Mouse (Mus musculus): ENCODE results near the gene Capn8.

Capn8 gene

DNA sequence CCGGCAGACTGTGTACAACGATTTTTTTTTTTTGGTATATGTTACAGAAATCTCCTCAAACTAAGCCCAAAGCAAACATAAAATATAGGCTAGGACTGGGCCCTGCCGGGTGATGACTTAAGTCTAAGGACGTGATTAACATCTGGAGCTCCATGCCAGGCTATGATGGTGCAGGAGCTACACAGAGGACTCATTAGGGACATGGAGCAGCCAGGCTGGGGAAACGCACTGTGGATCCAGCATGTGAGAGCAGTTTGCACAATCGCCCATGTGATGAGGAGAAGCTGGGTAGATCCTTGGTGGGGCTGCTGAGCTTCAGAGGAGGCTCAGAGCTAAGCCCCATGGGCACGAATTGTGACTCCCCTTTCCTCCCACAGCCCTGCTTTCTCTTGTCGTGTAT, 14.0 kb upstream of the Capn8 start:
- DNase-seq (ENCODE audit: low spot score) = no peak

DNA sequence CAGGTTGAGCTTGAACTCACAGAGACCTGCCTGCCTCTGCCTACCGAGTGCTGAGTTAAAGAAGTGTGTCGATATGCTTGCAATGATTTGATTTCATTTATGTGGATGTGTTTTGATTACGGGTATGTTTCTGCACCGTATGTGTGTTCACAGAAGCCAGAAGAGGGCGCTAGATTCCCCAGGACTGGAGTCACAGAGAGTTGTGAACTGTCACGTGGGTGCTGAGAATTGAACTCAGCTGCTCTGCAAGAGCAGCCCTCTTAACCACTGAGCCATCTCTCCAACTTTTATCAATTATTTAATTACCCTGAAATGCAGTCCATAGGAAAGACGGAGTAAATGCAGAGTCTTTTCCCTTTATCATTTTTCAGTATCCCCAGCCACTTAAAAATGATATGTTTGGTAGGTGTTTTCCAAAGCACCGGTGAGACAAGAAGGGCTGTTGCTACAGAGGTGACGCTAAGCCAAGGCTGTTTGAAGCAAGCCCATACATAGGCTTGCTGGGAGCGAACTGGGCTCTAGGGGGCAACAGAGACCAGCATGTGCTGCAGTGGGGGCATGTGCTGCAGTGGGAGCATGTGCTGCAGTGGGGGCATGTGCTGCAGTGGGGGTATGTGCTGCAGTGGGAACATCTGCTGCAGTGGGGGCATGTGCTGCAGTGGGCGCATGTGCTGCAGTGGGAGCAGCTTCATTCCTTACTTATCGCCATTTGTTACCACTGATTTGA, 11.0 kb upstream of the Capn8 start:
- no peak for DNase-seq (ENCODE audit: low spot score)

DNA sequence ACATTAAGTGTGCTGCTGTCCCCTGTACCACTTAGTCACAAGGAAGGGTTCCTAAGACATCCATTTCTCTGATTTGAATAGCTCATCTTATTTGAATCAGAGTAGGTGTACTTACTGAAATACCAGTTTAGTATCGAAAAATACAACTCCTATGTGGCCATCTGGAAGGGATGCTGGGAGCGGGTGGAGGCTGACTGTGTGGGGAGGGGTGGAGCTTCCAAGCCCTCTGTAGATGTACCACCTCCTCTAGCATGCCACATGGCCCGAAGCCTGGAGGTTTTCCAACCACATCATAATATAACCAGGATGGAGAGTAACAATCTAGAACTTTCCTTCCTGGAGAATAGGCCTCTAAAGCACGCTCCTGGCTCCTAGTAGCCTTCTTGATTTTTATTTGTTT, 6.5 kb upstream of the Capn8 start:
- no peak for DNase-seq (ENCODE audit: low spot score)

DNA sequence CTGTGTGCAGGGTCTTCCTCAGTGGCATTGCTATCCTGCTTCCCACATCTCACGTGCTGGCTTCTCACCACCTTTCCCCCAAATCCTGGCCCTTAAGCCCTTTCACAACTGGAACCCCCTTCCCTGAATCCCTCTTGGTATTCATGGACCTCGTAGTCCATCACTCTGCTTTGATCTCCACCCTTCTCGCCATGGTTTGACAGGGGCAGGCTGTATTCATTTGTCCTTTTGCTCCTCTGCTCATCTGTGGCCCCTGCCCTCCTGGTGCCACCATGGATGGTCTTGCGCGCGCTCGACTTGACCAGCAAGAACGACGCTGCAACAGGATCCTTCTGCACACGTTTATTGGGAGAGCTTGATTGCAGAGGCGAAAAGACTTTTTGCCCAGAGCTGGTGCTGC, 5.3 kb upstream of the Capn8 start:
- DNase-seq (ENCODE audit: low spot score) = no peak

DNA sequence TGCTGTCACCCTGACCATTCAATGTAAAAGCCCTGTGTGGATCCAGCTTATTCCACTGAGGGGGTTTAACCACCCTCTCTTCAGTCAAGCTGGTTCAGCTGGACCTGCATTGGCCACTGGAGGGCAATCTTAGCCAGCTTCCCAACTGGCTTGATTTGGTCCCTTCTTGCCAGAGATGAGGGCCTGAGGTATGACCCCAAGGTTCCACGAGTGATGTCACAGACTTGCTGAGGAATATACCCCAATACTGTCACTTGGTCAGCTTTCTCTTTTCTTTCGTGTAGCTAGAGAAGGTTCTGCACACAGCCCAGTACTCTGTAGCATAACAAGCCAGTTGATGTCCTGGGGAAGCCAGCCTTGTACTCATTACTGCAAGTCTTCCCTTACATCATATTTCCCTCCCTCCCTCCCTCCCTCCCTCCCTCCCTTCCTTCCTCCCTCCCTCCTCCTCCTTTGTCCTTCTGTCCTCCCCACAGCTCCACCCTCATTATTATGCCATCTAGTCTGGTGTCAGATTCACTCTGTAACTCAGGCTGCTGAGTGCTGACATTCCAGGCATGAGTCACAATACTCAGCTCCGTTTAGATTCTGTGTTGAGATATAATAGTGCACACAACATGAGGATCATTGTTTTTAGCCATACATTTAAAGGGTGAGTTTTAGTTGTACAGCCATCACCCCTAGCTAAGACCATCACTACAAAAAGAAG, 4.3 kb upstream of the Capn8 start:
- no peak for DNase-seq (ENCODE audit: low spot score)

DNA sequence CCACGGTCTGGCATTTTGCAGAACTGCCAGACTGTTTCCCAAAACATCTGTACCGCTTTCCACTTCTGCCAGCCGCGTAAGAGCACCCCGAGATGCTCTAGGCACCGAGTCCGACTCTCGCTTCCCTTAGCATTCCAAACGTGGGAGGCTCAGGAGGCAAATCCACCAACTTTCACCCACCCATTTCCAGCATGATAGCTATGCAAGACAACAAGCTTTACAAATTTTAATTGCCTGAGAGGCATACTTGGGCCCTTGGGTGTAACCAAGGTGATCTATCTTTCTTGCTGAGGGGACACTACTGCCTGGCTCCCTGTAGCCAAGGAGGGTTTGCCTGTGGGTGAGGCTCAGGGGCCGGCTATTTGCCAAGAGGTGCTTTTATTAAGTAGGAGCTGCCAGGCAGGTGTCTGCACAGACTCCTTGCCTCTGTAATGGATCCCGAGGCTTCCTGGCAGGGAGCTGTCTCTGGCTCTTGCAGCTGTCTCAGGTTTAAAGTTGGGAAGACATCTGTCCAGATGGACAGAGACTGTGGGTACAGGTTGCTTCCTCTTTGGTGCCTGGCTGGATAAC, 2.8 kb upstream of the Capn8 start:
- no peak for DNase-seq (ENCODE audit: low spot score)

DNA sequence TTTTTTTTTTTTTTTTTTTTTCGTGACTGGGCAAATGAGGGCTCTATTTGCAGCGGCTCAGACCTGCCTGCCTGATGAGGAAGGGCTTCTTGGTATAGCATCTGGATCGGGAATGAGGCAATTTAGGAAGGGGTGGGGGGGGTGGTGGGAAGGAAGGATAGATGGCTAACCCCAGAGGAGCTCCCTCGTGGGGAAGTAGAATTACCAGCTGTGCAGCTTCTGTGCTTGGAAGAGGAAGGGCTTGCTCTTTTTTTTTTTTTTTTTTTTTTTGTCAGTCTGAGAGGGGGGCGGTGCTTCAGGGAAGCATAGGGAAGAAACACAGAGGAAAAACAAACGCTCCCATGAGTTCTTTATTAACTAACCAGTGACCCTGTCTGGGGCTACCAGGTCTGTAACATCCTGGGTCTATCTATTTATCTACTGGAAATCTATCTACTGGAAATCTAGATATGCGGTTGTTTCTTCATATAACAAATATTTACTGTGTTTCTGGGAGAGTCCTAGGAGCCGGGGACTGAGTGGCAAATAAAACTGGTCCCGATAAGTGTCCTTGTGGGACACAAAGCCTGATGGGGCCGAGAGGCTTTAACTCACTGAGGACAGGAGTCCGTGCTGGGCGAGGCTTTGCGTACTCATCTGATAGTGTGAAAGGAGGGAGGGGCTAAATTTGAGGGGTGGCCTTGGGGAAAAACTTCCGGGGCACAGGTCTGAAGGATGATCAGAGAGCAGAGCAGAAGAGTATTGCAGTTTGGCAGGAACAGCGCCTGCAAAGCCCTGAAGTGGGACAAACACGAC, 2.0 kb upstream of the Capn8 start:
- DNase-seq (ENCODE audit: low spot score) = no peak

DNA sequence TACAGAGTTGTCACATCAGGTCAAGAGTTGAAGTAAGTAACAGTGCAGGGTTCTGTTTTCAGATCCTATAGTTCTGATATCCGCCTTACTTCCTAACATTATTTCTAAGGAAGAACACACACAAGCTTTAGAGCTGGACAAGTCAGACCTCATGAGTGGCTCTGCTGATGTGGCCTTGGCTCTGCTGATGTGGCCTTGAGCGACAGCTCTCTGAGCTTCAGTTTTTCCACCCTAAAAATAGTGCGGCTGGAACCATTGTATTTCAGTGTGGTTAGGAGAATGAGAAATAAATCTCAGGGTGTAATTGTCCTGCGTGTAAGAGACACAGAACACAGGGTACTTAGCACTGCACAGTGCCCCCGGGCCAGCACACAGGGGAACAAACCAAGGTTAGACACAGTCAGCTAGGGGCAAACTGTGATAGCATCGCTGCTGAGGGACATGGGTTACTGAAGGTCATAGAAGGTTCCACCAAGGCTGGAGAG, 586 bp downstream of the Capn8 start:
- DNase-seq (ENCODE audit: low spot score) = no peak

DNA sequence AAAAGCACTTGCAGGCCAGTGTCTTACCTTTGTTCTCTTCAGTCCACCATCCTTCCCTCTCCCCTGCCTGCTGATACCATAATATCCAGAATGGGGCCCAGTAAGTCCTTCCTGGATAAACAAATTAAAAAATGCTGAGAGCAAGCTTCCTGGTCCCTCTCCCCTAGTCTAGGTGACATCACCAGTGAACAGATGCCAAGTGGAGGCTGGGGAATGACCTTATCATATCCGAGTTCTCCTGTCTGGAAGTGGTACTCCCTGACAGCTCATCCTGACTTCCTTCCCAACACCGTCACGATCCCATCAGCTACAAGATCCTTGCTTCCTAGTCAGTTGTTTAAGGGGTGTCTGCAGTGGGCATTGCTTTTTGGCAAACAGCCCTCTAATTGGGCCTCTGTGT, 6.3 kb downstream of the Capn8 start:
- no peak for DNase-seq (ENCODE audit: low spot score)

DNA sequence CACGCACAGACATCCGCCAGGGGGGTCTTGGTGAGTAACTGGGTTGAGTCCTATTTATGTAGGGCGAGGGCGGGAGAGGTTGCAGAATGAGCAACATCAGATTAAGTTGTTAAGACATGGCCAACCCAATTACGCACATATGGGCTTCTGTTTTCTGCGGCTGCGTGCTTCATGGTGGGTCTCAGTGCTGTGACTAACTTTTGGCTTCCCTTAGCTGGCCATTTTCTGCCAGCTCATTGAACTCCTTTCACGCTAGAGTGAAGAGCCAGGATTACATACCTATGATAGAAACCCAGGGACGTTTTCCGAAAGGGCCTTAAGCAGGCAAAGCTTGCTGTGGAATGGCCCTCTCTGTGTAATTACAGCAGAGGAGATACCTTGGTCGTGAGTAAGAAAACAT, 7.2 kb downstream of the Capn8 start:
- DNase-seq (ENCODE audit: low spot score) = no peak

DNA sequence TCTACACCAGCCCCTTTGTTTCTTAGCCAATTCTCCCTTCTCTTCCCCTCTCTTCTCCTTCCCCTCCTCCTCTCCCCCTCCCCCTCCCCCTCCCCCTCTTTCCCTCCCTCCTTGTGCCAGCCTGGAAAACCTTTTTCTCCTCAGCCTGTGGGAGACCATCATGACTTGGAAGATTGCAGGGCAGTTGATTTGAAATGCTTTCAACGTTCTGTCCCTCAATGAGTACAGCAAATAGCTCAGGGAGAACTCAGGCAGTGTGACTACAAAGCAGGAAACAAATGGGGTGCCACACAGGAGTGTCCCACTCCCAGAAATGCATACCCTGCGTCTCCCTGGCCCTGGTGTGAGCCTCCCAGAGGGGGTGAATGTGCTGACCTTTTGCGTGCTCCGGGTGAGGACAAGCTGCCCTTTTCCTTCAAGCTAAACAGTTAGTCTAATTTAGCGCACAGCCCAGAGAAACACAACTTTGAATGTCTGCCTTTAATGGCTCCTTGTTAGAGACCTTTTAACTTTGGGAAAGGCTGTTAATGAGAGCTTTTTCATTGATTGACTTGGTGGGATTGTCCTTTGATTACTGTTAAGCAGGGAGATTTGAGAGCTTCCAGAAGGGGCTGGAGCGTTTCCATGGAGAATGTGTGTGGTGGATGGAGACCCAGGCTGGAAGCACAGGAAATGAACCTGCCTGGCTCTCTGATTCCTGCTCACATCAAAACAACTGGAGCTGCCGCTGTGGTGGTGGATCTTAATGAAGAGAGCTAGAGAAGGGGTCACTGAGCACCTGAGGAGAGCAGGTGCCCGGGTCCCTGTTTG, 9.3 kb downstream of the Capn8 start:
- DNase-seq (ENCODE audit: low spot score) = no peak

DNA sequence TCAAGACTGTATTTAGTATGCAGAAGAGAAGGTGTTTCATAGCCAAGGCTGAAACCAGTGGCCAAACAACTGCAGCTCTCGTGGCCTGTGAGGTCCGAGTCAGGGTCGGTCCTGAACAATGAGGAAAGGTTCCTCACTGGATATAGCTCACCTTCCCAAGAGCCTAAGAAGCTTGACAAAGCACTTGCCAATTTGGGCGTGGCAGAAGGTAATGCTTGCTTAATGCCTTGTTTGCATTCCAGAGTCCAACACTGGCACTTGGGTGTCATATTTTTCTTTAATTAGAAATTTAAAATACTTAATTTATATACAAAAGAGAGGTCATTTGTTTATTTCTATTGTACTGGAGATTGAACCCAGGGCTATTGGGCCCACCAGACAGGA, 9.9 kb downstream of the Capn8 start:
- DNase-seq (ENCODE audit: low spot score) = no peak

DNA sequence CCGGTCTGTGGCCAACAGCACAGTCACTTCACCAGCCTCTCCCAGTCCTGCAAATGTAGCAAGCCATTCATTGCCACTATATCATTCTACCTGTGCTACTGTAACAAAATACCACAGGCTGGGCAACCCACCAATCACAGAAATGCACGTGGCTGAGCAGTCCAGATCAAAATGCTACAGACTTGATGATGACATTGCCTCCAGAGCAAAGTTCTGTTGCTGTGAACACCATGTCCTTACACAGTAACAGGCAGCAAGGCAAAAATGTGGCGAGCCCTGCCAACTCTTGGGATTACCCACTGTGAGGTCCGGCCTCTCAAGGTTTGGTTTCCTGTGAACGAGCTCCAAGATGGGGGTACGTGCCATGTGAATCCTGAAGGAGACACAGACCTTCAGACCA, 19.4 kb downstream of the Capn8 start:
- no peak for DNase-seq (ENCODE audit: low spot score)

DNA sequence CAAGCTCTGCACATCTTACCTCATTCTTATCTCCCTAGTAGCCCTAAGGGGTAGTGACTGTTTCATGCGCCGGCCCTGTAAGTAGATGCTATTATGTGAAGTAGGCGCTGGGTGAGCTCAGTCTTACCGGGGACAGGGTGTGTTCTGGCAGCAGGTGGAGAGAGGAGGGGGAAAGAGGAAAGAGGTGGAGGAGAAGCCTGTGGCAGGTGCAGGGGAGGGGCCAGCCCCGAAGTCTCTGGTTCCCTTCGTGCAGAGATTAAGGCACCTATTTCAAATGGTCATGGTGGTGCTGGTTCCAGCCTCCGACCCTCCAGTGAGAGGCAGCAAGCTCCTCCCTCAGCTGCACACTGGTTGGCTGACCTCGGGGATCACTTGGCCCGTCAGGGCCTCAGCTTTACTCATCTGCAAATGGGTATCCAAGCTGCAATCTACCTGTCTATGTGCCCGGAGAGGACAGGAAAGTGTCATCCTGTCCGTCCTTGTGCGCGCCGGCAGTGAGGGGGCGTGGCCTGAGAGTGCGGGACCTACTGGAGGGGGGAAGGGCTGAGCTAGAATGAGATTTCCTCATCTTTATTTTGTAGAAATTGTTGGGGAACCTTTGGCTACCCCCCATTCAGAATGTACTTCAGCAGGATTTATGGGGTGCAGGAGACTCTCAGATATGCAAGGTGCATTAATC, 20.5 kb downstream of the Capn8 start:
- no peak for DNase-seq (ENCODE audit: low spot score)

DNA sequence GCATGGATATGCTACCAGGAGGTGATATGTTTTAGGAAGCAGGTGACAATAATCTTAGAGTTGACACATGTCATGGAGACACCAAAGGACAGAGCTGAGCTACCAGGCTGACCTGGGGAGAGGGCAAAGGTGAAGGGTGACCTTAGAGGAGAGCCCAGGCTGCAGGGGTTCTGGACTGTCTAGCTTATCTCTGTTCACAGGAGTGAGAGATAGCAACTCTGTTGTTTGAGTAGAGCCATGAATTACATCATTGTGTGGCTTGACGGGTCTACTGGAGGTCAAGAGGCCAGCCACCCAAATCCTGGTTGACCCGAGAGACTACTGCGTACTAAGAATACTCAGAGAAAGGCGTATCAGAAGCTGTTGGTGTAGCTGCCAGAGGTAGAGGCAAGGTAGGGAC, 22.9 kb downstream of the Capn8 start:
- DNase-seq (ENCODE audit: low spot score) = no peak

DNA sequence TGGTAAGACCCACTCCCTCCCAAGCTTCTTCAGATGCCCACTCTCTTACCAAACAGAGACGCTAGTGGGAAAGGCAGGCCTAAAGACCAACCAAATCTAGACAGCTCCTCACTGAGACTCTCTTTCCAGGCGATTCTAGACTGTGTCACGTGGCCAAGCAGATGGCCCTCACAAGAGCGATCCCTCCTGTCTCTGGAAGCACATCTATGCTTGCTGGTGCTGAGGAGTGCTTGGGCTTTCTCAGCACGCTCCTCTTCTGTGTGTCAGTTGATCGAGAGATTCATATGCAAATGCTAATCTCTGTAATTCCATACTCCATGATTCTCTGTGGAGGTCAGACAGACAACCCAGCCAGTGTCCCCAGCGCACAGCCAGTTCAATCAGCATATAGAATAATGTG, 26.7 kb downstream of the Capn8 start:
- no peak for DNase-seq (ENCODE audit: low spot score)

DNA sequence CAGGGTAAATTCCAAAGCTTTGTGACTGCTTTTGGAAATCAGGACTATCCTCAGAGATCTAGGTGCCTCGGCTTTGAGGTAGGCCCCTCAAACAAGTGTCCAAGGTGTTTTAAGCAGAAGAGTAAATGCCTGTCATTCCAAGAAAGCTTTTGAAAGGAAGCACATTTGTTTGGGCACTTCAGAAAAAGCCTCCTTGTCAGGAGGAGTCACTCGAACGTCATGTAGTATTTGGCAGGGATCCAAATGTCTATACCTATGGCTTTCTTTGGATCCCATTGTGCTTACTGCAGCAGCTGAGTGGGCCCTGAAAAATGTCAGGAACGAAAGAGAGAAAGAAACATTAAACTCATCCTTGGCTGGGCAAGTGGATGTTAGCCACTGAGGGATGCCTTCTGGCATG, 27.6 kb downstream of the Capn8 start:
- DNase-seq (ENCODE audit: low spot score) = no peak

DNA sequence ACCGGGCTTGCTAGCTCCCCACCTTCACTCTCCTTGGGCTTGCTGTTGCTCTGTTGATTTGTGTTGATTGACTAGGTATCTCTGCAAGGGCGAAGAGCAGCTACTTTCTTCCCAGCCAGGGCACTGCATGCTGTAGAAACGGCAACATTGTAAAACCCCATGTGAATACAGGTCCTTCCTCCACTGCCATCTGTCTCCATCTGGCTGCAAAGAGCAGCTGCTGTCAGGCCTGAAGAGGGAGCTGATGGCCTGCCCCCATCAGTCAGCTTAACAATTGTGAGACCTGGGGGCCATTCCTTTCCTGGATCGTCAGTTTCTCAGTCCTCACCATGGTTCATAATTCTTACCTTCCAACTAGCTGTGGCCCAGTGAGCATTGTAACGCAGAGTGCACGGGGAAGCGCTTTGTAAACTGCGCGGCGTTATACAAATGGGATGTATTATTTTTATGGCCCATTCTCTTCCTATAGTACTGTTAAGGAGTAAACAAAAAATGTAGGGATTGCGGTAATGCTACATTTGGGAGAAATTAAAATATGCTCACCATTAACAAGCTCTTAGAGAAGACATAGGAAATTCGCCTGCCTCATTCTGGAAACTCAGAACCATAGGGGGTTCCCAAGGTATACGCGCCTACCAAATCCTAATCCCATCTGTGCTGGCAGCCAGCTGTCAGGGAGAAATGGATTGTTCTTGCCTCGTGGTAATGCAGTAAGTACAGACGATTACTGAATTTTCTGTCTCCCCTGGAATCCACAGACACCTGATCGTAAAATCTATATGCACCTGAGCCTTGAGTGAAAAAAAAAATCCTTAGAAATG, 40.7 kb downstream of the Capn8 start:
- no peak for DNase-seq (ENCODE audit: low spot score)

DNA sequence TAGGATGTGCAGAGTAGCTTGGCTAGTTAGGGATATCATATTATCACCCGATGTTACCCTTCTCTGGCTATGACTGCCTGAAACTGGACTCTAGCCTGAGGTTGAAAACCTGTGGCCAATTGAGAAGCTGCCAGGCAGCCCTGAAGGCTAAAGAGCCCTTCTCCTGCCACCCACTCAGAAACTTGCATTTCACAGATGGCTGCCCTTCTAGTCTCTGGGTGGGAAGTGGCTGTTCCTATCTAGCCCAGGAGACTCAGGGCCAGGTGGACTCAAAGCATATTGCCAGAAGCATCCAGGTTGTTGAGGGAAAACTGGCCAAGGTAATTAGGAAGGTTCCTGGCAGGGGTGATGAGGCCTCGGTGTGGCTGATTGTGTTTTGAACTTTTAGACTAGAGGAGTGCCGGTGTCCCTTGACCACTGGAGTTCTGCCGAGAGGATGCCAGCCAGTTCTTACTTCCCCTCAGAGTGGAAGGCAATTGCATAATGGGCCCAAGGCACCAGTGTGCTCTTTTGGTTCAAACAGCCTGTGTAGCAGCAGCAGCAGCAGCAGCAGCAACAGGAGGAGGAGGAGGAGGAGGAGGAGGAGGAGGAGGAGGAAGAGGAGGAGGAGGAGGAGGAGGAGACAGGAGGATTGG, 45.0 kb downstream of the Capn8 start:
- DNase-seq (ENCODE audit: low spot score) = no peak

DNA sequence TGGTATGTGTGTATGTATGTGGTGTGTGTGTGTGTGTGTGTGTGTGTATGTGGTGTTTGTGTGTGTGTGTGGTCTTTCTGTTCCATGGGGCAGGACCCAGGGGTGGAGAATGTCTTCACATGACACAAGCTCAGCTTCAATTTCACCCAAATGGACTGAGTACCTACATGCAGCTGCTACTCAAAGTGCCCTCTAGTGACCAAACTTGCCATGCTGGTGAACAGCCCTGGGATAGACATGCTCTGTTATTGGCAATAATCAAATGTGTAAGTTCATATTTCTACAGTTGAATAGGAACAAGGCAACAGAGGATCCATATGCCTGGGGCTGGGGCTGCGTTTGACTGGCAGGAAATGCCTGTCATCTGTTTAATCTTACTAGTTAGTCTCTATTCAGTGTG, 50.7 kb downstream of the Capn8 start:
- DNase-seq (ENCODE audit: low spot score) = no peak
